Mouse (Mus musculus) forebrain, embryonic 13.5 days (tissue): ENCODE measurements at regions not wholly inside any gene's neighbourhood (a gene's known extent, or its start where the extent isn't known, plus 50 kb on each side); places are given as distances from the start of the nearest gene placed in this dataset.

ENCODE experiments used
- ATAC-seq: fragments of 200-750 bp; cut with Nextera tagmentation; 2 replicates; pipeline ENCODE4 v1.8.0; 2017
- H3K27ac ChIP-seq: fragments of 300-500 bp; sonication (generic); 2 replicates; pipeline ENCODE4 v1.5.1; 2015; ENCODE audit warnings: inconsistent platforms, mild to moderate bottlenecking, moderate library complexity
- H3K27me3 ChIP-seq: fragments of 300-500 bp; sonication (generic); 2 replicates; pipeline ENCODE4 v1.6.1; 2015; ENCODE audit warnings: mild to moderate bottlenecking, inconsistent platforms
- H3K36me3 ChIP-seq: fragments of 300-500 bp; sonication (generic); 2 replicates; pipeline ENCODE4 v1.6.1; 2015; ENCODE audit warnings: mild to moderate bottlenecking, inconsistent platforms; ENCODE audit not compliant: poor library complexity, severe bottlenecking
- H3K4me1 ChIP-seq: fragments of 300-500 bp; sonication (generic); 2 replicates; pipeline ENCODE4 v1.6.1; 2015; ENCODE audit warnings: inconsistent platforms
- H3K4me2 ChIP-seq: fragments of 300-500 bp; sonication (generic); 2 replicates; pipeline ENCODE4 v1.6.1; 2015; ENCODE audit warnings: inconsistent platforms, mild to moderate bottlenecking, moderate library complexity
- H3K4me3 ChIP-seq: fragments of 300-500 bp; sonication (generic); 2 replicates; pipeline ENCODE4 v1.5.1; 2015; ENCODE audit warnings: mild to moderate bottlenecking, inconsistent platforms
- H3K9ac ChIP-seq: fragments of 300-500 bp; sonication (generic); 2 replicates; pipeline ENCODE4 v1.6.1; 2015; ENCODE audit warnings: mild to moderate bottlenecking, inconsistent platforms
- H3K9me3 ChIP-seq: fragments of 300-500 bp; sonication (generic); replicated peaks from 2 replicates; pipeline ENCODE4 v1.6.1; 2016; ENCODE audit warnings: inconsistent platforms
- WGBS: fragments of 180-500 bp; shearing (Covaris S2); methylation state at CpG from one replicate; pipeline ENCODE4 v1.1.7; 2015; 5-methylcytosine and 5-hydroxymethylcytosine counted together

GRCm38 (mm10) chr8:41472992-41473699 is 56.3 kb upstream of the Frg1 start:
- ATAC-seq, result no peak
- Histone ChIP-seq H3K27ac (no peak overlapping the region), H3K9me3 (no peaks in the 10 kb centered on the region), H3K4me2 (no peak overlapping the region), H3K27me3 (no peaks in the 10 kb centered on the region), H3K9ac (no peak overlapping the region), H3K4me1 (no peaks in the 10 kb centered on the region), H3K4me3 (no peak overlapping the region), H3K36me3 (no peaks in the 10 kb centered on the region)
- WGBS, result 64% methylated on average over 8 of the region's 8 CpGs

GRCm38 (mm10) chr8:41472233-41472632 is 55.4 kb upstream of the Frg1 start:
- H3K27me3 ChIP-seq, result no peaks in the 10 kb centered on the region
- ATAC-seq, result no peak
- no peak overlapping the region for H3K27ac ChIP-seq
- no peaks in the 10 kb centered on the region for H3K9me3 ChIP-seq
- no peak overlapping the region for H3K4me3 ChIP-seq
- no peaks in the 10 kb centered on the region for H3K36me3 ChIP-seq
- H3K4me2 ChIP-seq, result no peak overlapping the region
- H3K4me1 ChIP-seq, result no peaks in the 10 kb centered on the region
- WGBS, result 100% methylated on average over 3 of the region's 3 CpGs
- no peak overlapping the region for H3K9ac ChIP-seq
